Mouse (Mus musculus): Measurements from ENCODE around the gene Cklf.
"Not testable (repeated sequence)": the region's sequence is repeated elsewhere in the genome, so short reads cannot be mapped to it uniquely, and the experiment has no call there.

GRCm38 (mm10) chr8:104312023-104312422 is 61.4 kb downstream of the Cklf start:
- TF ChIP-seq POLR2A (IDR thresholded peaks at IDR 0.05; ENCODE audit: borderline replicate concordance, extremely low read depth, insufficient read depth, insufficient read length, poor library complexity, severe bottlenecking); CTCF (IDR thresholded peaks at IDR 0.05; ENCODE audit: borderline replicate concordance, extremely low read depth, insufficient read depth, insufficient read length): not testable (repeated sequence)

Measured in brain, embryonic 14.5 days (tissue).